Mouse (Mus musculus): ENCODE data around the gene Myocos. TPM values are rescaled to one million over a fixed set of nuclear protein-coding genes. Genes with fewer than 3 reads are reported as not detected.

Gene Myocos
- total RNA-seq, 1 experiment from 2014 or later: not detected

GRCm38 (mm10) chr1:162623895-162624294 is 34.1 kb downstream of the Myocos start:
- ATAC-seq (replicated peaks; ENCODE audit: low read depth, poor library complexity, severe bottlenecking): no peak

GRCm38 (mm10) chr1:162620487-162620886 is 37.5 kb downstream of the Myocos start:
- no peak for ATAC-seq (replicated peaks; ENCODE audit: low read depth, poor library complexity, severe bottlenecking)

GRCm38 (mm10) chr1:162615511-162615910 is 42.5 kb downstream of the Myocos start:
- ATAC-seq (replicated peaks; ENCODE audit: low read depth, poor library complexity, severe bottlenecking): peak; percentile 47; the same call in 1 of the 2 replicates

- no peak for ATAC-seq (replicated peaks; ENCODE audit: low read depth, poor library complexity, severe bottlenecking)
Observed at GRCm38 (mm10) chr1:162611191-162611590, 46.8 kb downstream of the Myocos start.

- no peak for ATAC-seq (replicated peaks; ENCODE audit: low read depth, poor library complexity, severe bottlenecking)
Observed at GRCm38 (mm10) chr1:162609633-162610250, 48.3 kb downstream of the Myocos start.

- no peak for ATAC-seq (replicated peaks; ENCODE audit: low read depth, poor library complexity, severe bottlenecking)
Observed at GRCm38 (mm10) chr1:162608127-162608526, 49.9 kb downstream of the Myocos start.

GRCm38 (mm10) chr1:162601288-162601687 is 56.7 kb downstream of the Myocos start:
- no peak for ATAC-seq (replicated peaks; ENCODE audit: low read depth, poor library complexity, severe bottlenecking)

GRCm38 (mm10) chr1:162599617-162600016 is 58.4 kb downstream of the Myocos start:
- ATAC-seq (replicated peaks; ENCODE audit: low read depth, poor library complexity, severe bottlenecking): no peak

GRCm38 (mm10) chr1:162597379-162598102 is 60.5 kb downstream of the Myocos start:
- ATAC-seq (replicated peaks; ENCODE audit: low read depth, poor library complexity, severe bottlenecking): no peak

Other genes with a start within 250 kb of the Myocos start
- gene Dnm3, start 180.2 kb downstream of the Myocos start, total RNA-seq (2017): not detected in 2 replicates
- 27.5 and 30.3 TPM in 2 replicates for gene Mettl13, start 109.7 kb downstream of the Myocos start, total RNA-seq (2017)
- 11.4 and 19.4 TPM in 2 replicates for gene Vamp4, start 87.7 kb downstream of the Myocos start, total RNA-seq (2017)
- not detected in 2 replicates for gene Myoc, start 19.1 kb downstream of the Myocos start, total RNA-seq (2017)
- gene Prrc2c, start 82.3 kb upstream of the Myocos start, total RNA-seq (2017): 237 and 253 TPM in 2 replicates
- not detected in 2 replicates for gene Fmo4, start 155.8 kb upstream of the Myocos start, total RNA-seq (2017)
- gene Fmo1, start 208.4 kb upstream of the Myocos start, total RNA-seq (2017): 0.23 TPM in 1 of 2 replicates, not detected in the other
- gene Fmo2, start 240.5 kb upstream of the Myocos start, total RNA-seq (2017): not detected in 2 replicates

All from common myeloid progenitor, adult 5-6 weeks (primary cell).